Mouse (Mus musculus) liver, adult 2 months (tissue): ENCODE data around the gene Rgp1.

Experiments
- CTCF ChIP-seq: fragments of 200-500 bp; IDR thresholded peaks from 2 replicates; pipeline ENCODE4 v1.5.1; 2011; ENCODE audit warnings: low read depth, low read length, control low read depth
- POLR2A ChIP-seq: fragments of 200-500 bp; IDR thresholded peaks from 2 replicates; pipeline ENCODE4 v1.6.1; 2011; ENCODE audit warnings: low read length, control low read depth; ENCODE audit not compliant: insufficient read depth; ENCODE audit errors: extremely low read depth

DNA sequence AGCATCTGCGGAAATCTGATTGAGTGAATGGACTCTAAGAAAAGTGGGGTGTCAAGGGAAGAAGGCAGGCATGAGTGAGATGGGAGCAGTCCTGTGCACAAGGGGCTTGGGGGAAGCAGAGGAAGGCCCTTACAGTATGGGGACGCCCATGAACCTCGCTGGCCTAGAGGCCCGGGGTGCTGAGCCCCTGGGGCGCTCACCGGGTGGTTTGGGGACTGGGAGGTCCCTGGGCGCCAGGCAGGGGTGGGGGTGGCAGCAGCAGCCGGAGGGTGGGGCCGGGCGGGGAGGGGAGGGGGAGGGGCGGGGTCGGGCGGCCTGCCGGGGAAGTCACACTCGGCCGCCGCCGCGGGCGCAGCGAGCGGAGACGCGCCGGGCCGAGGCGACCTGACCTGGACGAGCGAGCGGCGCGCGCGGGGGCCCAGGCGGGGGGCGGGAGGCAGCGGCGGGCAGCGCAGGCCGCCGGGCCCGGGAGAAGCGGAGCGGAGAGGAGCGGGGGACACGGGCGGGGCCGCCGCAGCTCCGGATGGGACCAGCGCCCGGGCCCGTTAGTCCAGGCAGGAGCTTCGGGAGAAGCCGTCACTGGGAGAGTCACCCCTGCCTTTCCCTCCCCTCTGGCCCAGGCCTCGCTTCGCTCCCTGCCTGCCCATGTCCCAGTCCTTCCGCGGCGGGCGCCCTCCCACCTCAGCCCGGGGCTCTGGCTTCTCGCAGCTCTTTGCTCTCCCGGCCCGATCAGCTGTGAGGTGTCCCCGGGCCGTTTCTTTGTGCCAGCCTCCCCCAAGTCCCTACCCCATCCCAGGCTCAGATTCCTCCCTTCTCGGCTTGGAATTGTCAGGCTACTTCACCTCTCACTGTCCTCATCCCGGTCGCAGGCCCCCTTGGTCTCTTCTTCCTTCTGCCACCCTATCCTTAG, 52.8 kb downstream of the Rgp1 start, which contains the start of gene Npr2:
- no peak for TF ChIP-seq CTCF
- TF ChIP-seq POLR2A: 0 out of 2 replicates have a peak, but pooled peaks have one; percentile 31
